In the genomic region with DNA sequence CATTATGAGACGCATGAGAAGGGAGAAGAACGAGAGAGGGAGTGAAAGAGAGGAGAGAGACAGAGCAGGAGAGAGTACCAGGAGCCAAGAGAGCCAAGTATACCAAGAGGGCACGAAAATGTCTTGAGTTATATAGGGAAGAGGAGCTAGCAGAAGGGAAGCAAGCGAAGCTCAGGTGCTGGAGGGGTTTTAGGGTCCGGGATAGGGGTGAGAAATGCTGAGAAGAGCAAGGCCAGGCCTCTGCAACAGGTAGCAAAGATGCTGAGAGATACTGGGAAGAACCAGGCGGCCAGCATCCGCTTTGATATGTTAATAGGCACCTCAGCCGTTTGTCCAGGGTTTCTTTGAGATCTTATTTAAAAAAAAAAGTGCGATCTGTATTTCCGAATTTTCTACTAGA, we compare ENCODE assay signal across 8 mouse cellular contexts. TPM values are rescaled to one million over a fixed set of nuclear protein-coding genes. Genes with fewer than 3 reads are reported as not detected.
DNase-seq lines count a peak whose midpoint lies in the region; ATAC-seq lines count a peak whose summit lies in the region.

No protein-coding gene starts in this region.

- H3K27ac ChIP-seq in hindbrain, embryonic 12.5 days, result peak overlapping the region; percentile 95
- peak overlapping the region; percentile 89 for H3K27ac ChIP-seq in midbrain, embryonic 10.5 days (replicated peaks)

- H3K4me2 ChIP-seq in hindbrain, embryonic 12.5 days (replicated peaks), result peak overlapping the region; percentile 49

- peak; percentile 49; the same call in 1 of the 2 replicates for ATAC-seq in hindbrain, embryonic 12.5 days (ENCODE audit: low FRiP score)

- H3K4me3 ChIP-seq in hindbrain, embryonic 12.5 days, result peak overlapping the region; percentile 24
- H3K4me3 ChIP-seq in midbrain, embryonic 10.5 days, result peak overlapping the region; percentile 37

- peaks cover 14% of the 10 kb centered on the region for H3K4me1 ChIP-seq in hindbrain, embryonic 12.5 days
- H3K4me1 ChIP-seq in midbrain, embryonic 10.5 days, result peaks cover 32% of the 10 kb centered on the region

- peak; percentile 46 for DNase-seq in cerebellum, adult 9-10 months
- no peak for DNase-seq in cerebellum, adult 8-10 months
- peak; percentile 15 for DNase-seq in right cerebral cortex, postnatal 25 days
- no peak for DNase-seq in right cerebral cortex, postnatal 10 days (ENCODE audit: low spot score in 2 of 2)
- peak; percentile 51 for DNase-seq in midbrain, embryonic 10.5 days (ENCODE audit: low spot score)
- DNase-seq in left cerebral cortex, postnatal 14 days (ENCODE audit: low spot score in 2 of 2), result no peak
- DNase-seq in adrenal gland, adult 18-20 months (ENCODE audit: low spot score in 2 of 2), result no peak

- H3K9ac ChIP-seq in hindbrain, embryonic 12.5 days, result peak overlapping the region; percentile 71

- no peaks in the 10 kb centered on the region for H3K27me3 ChIP-seq in hindbrain, embryonic 12.5 days
- no peaks in the 10 kb centered on the region for H3K27me3 ChIP-seq in midbrain, embryonic 10.5 days (ENCODE audit: low read depth, poor library complexity, severe bottlenecking)

- H3K36me3 ChIP-seq in hindbrain, embryonic 12.5 days, result no peaks in the 10 kb centered on the region
- H3K36me3 ChIP-seq in midbrain, embryonic 10.5 days, result no peaks in the 10 kb centered on the region

- H3K9me3 ChIP-seq in hindbrain, embryonic 12.5 days (replicated peaks), result no peaks in the 10 kb centered on the region
- no peaks in the 10 kb centered on the region for H3K9me3 ChIP-seq in midbrain, embryonic 10.5 days (replicated peaks)

- intact Hi-C loops in left cerebral cortex, postnatal 14 days (cut with DNase I), result loop anchor here (2.0 to 5.0 kb wide), 2 partner anchors 17 to 50 kb away; no protein-coding TSS in a partner anchor

- 19% methylated on average over 10 of the region's 10 CpGs for WGBS in hindbrain, embryonic 12.5 days
- WGBS in midbrain, embryonic 10.5 days, result 15% methylated on average over 10 of the region's 10 CpGs

RNA-seq across cellular contexts. Expression of gene Tmpo, which starts 6.2 kb away (rescaled TPM):
- polyA plus RNA-seq in hindbrain, embryonic 12.5 days (2016; fragmentation: Nextera tagmentation; extraction: Ambion mirVana), result 298 and 322 TPM in 2 replicates
- polyA plus RNA-seq in midbrain, embryonic 10.5 days (2016; fragmentation: Nextera tagmentation; extraction: Ambion mirVana), result 272 and 275 TPM in 2 replicates
- 10 to 100 TPM; 32.1 to 35.0 TPM for total RNA-seq in left cerebral cortex, postnatal 14 days (2021)
- total RNA-seq in adrenal gland, adult 18-20 months (2021), result 10 to 100 TPM; 80.3 to 89.6 TPM

Comparison
In these comparisons a context has a peak if more than half of its experiments do, and no peak if none do; other contexts are left out.
1. DNase-seq: peak in cerebellum, adult 9-10 months (single experiment), right cerebral cortex, postnatal 25 days (single experiment) and midbrain, embryonic 10.5 days (single experiment); none in cerebellum, adult 8-10 months (single experiment), right cerebral cortex, postnatal 10 days (0 of 2), left cerebral cortex, postnatal 14 days (0 of 2) and adrenal gland, adult 18-20 months (0 of 2).